Mouse (Mus musculus) frontal cortex, postnatal 25 days (tissue): ENCODE measurements around the gene Mapk3.

Source experiments
- DNase-seq, 2 experiments: peaks; one replicate each; pipeline ENCODE4 v3.0.0; 2022; ENCODE audit warnings: low spot score in 2 of 2

Gene Mapk3

DNA sequence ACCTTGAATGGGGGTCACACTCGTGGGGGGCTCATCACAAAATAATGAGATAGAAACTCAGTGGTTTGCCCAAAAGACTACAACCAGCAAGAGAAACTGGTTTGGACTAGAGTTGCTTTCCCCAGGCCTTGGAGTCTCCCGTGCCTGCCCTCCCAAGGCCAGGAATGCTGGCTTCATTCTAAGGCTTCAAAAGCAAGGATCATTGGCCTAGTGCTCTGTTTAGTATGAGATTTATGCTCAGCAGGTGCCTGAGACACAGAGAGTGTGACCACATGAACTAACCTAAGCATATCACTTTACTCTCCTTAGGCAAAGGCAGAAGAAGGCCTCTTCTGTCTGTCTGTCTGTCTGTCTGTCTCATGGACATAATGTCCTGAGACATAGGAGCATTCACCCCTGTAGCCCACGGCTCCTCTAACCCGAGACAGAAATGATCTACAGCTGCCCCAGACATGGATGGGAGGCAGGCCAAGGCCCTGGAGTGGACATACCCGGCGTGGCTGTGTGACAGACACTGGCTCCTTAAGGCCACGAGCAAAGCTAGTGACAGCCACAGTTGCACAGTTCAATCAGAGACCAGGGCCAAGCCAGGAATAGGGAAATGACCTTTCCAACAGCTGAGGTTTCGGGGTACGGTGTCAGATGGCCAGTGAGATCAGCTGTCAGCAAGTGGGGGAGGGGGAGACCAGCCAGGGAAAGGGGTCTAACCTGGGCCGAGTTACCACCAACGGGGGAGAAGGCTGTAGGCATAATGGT is 42.9 kb downstream of the Mapk3 start:
- no peak for DNase-seq

DNA sequence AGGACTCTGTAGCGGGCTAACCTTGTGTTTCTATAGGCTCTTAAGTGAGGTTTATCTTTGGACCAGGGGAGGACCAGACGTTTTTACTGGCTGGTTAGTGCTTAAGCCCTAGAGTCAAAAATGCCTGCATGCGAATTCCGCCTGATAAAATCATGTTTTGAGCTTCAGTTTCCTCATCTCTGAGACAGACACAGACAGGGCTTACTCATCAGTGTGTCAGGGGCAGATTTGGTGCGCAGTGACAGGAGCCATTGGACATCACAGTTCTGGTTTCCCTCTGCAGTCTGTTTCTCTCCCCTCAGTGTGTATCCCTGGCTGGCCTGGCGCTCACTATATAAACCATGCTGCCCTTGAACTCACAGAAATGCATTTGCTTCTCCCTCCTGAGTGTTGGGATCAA is 43.8 kb downstream of the Mapk3 start:
- DNase-seq: no peak

DNA sequence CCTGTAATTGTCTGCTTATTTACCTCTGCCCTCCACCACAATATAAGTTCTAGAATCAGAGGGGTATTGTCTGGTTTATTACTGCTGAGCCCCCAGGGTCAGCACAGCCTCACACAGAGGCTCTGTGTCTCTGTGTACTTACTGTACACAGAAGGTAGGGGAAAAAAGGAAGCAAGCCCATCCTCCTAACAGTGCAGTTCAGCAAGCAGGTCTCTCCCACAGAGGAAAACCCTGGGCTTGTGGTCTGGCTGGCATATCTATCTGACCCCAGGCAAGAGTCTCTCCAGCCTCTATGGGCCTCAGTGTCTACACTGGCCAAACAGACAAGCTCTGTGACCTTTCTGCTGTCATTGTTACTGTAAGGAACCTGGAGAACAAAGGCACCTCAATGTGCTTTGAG is 44.4 kb downstream of the Mapk3 start:
- DNase-seq: no peak

GRCm38 (mm10) chr7:126806956-126807355 is 47.6 kb downstream of the Mapk3 start:
- no peak for DNase-seq

- no peak for DNase-seq
These were observed 48.0 kb downstream of the Mapk3 start for GRCm38 (mm10) chr7:126807405-126807804.

DNA sequence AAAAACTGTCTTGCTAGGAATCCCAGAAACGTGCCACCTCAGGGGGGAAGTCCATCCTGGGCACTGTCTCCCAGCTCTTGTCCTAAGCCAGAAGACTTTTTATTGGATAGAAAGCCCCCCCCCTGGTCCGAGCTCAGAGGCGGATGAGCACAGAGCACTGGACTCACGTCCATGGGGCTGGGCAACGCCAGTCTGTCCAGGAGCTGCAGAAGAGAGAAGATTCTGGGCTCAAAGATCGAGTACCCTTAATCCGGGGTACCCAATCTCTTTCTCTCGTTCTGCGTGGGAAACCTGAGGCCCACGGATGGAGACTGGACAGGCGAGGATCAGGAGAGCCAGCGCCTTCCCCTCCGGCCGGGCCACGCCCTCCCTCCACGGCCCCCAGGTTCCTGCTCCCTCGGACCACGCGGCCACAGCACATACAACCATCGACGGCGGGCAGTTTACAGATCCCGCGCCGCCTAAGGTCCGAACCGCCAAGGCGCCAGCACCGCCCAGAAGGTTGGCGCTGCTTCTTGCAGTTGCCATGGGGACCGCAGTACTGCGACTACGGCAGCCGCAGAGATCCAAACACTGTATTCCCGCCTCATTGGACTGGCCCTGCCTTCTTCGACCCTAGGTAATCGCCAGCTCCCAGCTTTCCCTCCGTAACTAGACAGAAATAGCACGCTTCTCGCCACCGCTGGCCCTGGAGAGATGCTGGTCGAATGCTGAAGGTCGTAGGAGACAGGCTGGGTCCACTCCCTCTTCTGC is 49.5 kb downstream of the Mapk3 start:
- peak; percentile 83 for DNase-seq

DNA sequence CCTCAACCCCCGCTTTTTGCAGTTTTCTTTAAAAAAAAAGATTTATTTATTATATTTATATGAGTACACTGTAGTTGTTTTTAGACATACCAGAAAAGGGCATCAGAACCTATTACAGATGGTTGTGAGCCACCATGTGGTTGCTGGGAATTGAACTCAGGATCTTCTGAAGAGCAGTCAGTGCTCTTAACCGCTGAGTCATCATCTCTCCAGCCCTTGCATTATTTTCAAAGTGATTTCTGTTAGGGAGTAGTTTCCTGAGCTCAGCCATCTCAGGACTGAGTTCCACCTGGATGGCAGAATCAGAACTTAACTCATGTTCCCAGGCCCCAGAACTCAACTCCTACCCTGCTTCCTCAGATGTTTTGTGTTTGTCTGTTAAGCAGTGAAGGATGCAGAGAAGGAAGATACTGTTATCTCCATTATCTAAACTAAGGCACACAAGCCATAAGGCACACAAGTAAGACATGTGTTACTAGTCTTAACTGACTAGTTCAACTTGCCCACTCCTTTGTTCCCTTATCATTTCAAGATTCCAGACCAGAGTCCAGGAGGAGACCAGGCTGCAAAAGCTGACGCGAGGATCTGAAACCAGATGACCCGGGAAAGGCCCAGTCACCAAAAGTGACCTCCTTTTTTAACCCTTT is 50.4 kb downstream of the Mapk3 start:
- no peak for DNase-seq
